Mouse (Mus musculus): ENCODE results near the gene Krt222.

DNA sequence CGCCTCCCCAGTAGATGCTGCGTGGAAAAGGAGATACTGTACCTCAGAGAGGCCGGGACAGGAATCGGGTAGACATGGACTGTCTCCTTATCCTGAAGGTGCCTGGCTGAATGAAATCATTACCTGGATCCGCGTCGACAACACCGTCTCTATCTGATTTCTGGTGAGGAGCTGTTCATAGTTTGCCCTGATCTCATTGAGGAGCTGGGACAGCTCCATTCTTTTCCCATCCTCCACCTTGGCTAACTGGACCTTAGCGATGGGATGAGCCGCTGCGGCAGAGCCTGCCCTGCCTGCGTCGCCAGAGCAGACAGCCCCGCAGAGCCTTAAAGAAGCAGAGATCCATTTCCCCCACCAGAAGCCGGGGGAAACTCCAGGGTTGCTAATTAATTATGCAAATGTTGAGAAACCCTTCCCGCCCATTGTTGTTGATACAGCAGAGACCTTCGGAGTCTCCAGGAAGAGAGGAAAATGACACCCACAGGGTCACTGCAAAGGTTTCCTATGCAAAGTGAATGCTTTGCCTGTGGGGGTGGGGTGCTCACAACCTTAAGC, at the start of gene Krt222:
- TF ChIP-seq CTCF (IDR thresholded peaks at IDR 0.05; ENCODE audit: borderline replicate concordance, insufficient read depth, low read length), result no peak
- no peak for TF ChIP-seq POLR2A (IDR thresholded peaks at IDR 0.05; ENCODE audit: low read depth, low read length)
